Mouse (Mus musculus) layer of hippocampus, adult 9-11 months (tissue): ENCODE measurements around the gene Tbc1d2.

Experiments used
- DNase-seq: peaks from one replicate; pipeline ENCODE4 v3.0.0; 2022

Gene Tbc1d2

DNA sequence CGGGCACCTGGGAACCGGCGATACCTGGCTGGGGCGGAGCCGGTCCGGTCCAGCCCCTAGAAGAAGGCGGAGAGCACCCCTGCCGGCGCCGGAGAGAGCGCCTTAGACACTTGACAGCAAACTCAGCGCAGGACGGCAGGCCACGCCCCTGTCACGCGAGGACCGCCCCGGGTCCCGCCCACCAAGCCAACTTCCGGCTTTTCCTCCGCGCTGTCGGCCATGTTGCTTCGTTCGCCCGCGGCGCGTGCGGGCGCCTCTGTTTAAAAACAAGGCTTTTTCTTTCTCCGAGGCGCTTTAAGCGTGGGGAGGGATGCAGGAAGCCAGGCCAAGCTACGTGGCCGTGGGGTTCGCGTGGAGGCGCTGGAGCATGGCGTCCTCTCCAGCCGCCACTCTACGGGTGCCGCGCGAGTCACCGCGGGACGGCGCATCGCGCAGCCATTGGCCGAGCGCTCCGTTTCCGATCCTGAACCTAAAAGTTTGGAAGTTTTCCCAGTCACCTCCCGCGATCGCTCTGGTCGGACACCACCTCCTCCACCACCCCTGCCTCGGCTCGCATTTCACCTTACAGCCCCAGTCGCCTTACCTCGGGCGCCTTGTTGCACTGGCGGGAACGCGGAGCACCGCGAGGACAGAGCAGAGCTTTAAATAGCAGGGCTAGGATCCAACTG, at the start of gene Tbc1d2:
TSS of gene Tbc1d2 (minus strand) at position 124 of the 668 bp plus-strand sequence.
- peak; percentile 90 for DNase-seq

DNA sequence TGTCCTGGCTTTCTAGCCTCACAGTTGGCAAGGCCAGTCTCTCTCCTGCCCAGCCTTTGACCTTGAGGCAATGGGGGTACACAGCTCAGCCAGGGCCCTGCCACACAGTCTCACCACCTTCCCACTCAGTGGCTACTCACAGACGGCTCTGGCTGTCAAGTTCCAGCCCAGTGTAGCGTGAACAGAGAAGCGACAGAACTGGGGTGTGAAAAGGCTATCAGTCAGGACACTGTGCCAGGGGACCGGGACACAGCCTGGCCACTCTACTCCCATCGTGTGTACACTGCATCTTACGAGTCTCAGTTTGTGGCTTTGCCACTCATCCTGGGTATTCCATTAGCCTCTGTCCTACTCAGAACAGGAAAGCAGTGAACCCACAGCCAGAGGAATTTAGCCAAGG, 46.5 kb upstream of the Tbc1d2 start:
- no peak for DNase-seq

DNA sequence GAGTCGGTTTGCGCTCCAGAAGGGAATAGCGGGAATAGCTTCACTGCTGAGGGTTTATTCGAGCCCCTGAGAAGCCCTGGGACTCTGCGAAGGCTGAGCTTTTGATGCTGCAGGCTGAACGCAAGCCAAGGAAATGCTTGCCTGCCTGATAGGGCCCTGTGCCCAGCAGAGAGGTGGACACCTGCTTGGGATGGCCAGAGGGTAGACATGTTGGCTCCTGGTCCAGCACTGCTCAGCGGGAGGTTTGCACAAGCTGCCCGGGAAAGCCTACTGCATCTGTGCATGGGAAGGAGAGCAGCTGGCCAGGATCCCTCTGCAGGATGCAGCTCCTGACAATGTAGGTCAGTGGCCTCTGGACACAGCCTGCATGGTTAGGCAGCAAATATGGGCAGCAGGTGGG, 40.6 kb upstream of the Tbc1d2 start:
- DNase-seq, result no peak

DNA sequence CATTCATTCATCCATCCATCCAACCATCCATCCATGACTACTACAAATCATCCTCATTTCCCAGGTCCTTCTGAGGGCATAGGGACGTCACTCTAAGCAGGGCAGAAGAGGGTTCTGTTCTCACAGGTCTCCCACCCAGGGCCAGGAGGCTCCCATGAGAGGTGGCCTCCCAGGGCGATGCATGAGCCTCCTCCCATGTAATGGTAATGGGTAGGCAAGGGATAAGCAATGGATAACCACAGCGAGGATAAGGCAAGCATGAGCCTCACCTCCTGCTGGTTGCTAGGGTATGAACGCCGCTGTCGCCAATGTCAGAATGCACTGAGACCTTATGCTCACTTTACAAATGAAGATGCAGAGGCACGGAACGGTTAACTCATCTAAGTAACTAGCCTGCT, 40.0 kb upstream of the Tbc1d2 start:
- DNase-seq, result no peak

DNA sequence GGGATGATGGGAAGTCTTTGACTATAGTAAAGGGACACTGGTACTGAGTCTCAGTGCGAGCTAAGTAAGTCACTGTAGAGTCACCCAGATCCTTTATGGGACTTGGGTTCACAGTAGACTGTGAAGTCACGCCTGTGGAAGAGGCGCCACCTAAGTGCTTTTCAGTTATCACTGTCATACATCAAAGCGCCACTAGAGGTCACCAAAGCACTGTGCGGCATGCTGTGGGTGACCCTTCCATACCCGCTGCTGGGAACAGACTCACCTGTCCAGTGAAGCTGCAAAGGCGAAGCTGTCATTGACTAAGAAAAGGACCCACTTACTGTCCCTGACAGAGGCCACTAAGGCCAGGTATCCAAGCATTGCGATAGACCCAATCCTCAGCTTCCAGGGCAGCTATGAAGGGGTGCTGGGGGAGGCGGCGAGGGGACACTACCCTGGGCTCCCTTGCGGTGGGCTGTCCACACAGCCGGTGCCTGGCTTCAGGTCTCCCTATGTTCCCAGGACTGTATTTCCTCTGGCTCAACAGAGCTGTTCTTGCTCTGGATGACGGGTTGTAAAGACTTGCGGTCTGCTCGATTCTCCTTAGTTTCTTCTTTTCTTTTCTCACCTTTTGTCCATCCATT, 39.5 kb upstream of the Tbc1d2 start:
- peak; percentile 52 for DNase-seq

DNA sequence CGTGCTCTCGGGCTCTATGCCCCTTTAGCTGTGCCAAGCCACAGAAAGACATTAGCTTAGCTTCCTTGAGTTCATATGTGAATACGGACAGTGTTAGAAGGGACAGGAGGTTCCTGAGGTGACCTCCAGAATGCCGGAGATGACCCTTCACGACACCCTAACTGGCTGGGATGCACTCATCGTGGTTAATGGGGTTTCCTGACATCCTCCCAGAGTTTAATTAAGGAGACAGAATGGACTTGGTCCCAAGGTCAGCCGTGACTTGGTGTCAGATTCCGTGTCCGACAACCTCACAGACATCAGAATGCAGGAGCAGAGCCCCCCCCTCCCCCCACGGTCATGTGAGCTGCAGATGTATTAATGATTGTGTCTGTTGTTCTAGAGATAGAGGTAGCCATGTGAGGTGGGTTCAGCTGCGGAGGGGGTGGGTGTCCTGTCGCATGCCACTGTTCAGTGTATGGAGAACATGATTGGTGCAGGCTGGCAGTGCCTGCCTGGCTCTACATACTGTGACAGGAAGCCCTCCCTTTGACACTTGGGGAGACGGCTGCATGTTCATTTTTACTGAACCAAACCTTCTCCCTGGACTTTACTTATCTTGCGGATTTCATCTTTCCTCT, 38.3 kb upstream of the Tbc1d2 start:
- DNase-seq, result no peak

DNA sequence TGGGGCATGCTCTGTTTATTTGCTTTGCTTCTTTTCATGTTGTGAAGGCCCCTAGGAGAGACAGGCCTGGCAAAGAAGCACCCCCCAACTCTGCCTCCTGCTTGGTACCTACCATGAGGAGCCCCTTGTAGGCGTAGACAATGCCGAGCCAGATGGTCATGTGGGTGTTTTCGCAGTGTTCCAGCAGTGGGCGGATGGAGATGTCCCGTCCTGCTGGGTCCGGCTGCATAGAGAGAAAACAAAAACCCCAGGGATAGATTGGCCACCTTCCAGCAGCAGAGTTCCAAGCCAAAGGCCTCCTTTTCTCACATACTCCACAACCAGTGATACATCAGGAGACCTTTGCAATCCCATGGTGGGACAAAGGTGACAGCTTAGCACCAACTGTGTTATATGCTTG, 34.2 kb upstream of the Tbc1d2 start:
- DNase-seq, result peak; percentile 91

DNA sequence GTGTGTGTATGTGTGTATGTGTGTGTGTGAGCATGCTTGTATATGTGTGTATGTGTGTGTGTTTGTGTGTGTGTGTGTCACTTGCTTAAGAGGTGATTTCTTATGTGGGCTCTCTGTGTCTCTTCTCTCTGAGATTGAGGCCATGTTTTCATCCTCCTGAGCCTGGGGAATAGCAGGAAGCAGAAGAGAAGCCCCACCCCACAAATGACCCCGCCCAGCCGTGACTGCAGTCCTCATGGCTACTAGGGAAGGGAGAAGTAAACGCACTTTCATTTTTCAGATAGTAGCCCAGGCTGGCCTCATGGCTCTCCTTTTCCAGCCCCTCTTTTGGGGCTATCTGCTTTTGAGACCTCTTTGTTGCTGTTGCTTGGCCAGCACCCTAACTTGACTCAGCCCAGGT, 26.6 kb upstream of the Tbc1d2 start:
- DNase-seq, result no peak

DNA sequence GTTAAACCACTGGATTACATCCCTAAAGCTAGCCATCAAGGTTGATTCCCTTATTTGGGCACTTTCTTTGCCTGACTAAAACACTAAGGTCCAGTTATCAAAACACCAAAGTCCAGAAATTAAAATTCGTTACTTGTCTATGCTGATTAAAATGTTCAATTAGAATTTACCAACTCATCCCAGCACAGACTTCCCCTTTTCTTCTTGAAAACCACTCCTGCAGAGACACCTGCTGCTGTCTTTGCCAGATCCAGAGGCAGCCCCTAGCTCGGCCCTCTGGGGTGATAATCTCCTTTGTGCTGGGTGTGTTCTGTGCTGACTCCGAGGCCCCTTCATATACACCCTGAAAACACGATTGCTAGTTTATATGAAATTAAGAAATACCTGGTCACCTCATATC, 26.0 kb upstream of the Tbc1d2 start:
- DNase-seq, result no peak

DNA sequence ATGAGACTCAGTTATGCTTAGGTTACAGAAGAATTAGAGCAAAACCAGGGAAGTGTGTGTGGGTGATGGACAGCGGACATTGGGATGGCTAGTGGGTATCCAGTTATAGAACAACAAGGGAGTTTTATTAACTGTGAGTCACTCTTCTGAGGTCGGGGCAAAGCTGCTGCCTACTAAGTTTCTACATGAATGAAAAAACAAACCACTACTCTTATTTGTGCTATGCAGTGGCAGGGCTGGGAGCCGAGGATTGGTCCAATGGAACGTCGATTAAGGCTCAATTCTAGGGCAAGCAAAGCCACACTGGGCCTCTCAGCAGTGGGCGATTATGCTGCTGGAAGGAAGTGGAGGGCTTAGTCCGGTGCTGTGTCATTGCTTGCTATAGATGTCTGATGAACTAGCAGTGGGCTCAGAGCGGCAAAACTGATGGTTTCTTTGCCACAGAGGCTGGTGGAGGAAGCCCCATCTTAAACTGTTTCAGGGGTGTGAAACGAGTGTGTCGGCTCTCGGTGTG, 25.3 kb upstream of the Tbc1d2 start:
- DNase-seq, result no peak

DNA sequence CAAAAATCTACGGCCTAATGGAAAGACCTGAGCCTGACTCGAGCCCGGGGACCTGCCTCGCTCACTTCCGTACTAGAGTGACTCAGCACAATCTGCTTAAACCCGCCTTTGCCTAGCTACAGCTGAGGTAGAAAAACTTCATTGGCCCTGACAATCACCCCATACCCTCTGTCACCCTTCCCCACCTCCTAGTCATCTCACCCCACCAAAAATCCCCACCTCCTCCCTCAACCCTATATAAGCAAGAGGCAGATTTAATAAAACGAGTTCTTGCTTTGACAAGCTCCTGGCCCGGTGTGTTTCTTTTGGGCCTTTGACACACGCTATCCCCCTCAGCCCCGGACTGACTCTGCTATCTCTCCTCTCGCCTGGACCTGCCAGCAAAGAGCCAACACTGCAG, 18.6 kb upstream of the Tbc1d2 start:
- no peak for DNase-seq

DNA sequence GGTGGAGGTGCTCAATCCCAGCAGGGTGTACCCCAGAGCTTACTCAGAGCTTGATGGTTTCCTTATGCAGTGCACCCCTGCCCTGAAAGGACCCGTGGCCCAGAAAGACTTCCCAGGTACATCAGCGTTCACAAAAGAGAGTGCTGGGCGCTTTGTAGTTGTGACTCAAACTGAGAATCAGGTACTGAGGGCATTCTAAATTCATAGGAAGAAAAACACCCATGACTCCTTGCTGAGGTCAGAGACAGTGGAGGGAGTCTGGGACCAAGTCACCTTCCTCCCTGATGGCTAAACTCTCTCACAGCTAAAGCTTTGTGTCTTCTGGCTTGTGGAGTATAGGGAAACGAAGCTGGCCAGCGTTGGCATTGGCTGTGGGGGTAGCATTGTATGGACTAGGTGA, 16.4 kb upstream of the Tbc1d2 start:
- no peak for DNase-seq

DNA sequence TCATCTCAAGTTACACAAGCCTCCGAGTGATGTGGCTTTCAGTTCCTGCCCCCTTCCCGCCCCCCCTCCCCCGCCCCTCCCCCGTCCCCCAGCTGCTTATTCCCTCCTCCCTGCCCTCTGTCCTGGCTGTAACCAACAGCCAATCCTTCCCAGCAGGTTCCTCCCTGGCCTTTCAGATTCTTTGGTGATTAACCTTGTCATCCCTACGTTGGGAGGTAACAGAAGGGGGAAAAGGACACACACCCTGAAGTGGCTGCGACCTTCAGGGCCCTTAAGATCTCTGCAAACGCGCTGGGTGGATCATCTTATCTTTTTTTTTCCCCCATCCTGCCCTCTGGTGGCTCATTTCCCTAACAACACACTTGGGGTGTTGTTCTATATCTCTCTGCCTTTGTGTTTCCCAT, 15.4 kb upstream of the Tbc1d2 start:
- no peak for DNase-seq

DNA sequence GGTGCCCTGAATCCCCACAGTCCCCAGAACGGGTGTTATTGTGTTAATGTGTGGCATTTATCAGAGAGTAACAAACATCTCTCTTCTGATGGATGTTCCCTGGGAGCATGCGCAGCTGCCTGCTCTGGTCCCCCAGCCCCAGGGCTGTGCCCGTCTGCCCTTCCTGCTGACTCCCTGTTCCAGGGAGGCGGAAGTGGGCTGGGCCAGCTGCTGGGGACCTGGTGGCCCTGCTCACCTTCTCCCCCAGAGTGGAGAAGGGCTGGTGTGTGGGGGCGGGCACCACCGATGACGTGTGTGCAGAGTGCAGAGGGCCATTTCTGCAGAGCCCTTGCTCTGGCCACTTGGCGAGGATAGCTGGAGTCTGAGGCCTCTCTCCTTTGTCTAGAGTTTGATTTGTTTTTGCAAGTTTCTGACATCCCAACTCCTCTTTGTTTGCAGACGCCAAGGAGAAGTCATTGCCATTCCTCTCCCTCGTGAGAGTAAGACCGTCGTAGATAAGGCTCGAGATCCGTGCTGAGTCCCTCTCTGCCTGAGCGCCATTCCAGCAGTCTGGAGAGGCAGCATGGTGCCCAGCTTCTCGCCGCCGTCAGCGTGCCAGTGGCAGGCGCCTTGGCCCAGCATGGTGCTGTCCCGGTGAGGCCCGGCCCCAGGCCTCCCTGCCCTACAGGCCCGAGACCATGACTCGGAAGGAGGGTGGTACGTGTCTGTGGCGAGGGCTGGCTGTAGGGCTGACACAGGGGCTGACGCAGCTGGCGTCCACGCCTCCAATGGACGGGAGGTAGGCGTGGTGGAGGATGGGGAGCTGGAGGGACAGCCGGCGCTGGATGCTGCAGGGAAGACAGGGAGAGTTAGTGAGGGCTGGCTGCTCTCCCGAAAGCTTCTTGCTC, 14.4 kb upstream of the Tbc1d2 start:
- DNase-seq, result no peak

DNA sequence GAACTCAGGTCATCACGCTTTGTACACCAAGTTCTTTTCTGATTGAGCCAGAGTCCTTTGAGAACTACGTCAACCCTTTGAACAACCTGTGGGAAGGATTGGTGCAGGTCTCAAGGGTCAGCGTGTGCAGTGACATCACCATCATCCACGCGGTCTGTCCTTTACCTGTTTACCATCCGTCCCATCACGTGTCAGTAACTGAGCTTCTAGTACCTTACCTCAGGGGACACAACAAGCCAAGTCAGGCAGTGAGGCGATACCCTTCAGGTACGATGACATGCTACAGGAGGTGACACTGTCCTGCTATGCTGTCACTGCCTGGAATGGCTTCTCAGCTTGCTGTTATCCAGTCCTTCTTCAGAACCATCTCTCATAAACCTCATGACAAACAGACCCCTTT, 11.4 kb upstream of the Tbc1d2 start:
- DNase-seq, result no peak

DNA sequence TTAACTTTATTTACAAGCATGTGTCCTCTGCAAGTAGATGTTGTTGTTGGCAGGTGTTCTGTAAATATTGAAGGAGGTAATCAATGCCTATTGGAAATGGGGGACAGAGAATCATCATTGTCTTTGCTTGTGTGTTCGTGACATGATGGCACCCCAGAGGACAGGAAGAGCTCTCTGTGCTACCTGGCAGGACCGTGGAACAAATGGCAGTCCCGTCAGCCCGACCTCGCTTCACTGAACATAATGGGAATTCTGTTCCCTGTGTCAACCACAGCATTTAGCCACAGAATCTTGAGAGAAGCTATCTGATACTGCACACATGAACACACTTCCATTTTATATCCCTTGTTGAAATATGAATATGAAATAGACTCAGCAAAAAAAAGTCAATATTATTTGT, 8.9 kb upstream of the Tbc1d2 start:
- no peak for DNase-seq

DNA sequence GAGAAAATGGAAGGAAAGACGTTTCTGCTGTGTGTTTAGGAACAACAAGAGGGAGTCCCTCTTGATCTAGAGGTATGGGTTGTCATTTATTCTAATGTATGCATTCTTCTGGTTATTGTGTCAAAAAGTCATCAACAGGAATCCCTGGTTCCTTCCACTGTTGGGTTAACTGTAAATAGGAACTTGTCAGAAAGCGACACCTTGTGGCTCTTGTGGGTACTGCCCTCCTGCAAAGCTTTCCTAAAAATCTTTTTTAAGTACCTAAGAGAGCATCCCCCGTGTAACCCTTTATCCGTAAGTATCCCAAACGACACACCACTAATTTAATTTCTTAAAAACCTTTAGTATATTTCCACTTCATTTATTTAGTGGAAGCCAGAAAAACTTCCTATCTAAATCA, 7.1 kb upstream of the Tbc1d2 start:
- peak; percentile 39 for DNase-seq

DNA sequence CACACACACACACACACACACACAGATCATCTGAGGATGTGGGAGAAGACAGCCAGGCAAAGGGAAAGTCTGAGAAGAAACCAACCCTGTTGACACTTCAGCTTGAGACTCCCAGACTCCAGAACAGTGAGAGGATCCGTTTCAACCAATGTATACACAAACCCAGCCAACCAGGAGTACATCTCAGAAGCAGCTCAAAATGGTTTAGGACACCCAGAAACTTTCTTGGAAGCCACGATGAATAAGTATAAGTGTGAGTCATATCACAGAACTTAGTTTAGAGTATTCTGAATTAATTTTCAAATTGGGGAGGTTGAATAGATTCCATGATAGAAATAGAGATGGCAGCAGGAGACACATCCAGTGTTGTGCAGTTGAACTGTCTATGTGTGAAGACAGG, 5.9 kb upstream of the Tbc1d2 start:
- DNase-seq, result no peak

DNA sequence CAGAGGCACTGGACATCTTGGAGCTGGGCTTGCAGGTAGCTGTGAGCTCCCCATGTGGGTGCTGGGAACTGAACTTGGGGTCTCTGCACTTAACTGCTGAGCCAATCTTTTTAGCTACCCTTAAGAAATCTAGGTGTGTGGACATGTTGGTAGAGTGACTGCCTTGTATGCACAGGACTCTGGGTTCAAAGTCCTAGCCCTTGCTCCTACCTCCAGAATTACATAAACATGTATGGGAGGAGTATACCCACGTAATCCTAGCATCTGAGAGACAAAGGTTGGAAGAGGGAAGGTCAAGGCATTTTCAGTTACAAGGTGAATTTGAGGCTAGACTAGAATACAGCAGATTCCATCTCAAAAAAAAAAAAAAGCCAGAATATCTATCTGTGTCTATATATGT, 5.3 kb upstream of the Tbc1d2 start:
- no peak for DNase-seq

DNA sequence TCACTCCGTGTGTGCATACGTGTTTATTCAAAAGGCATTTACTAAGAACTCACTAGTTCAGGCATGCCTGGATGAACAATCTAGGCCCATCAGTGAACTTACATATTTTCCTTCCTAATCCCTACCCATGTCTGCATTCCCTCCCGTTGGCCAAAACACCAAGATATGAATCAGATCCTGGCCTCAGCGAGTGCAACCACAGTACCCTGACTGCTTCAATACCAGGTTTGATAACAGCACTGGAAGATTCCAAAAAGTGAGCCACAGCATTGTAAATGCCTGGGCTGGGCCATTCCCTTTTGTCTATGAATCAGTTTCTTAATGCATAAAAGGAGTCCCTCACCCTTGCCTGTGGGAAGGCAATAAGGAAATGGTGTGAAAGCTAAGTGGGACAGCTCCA, 848 bp downstream of the Tbc1d2 start:
- no peak for DNase-seq

DNA sequence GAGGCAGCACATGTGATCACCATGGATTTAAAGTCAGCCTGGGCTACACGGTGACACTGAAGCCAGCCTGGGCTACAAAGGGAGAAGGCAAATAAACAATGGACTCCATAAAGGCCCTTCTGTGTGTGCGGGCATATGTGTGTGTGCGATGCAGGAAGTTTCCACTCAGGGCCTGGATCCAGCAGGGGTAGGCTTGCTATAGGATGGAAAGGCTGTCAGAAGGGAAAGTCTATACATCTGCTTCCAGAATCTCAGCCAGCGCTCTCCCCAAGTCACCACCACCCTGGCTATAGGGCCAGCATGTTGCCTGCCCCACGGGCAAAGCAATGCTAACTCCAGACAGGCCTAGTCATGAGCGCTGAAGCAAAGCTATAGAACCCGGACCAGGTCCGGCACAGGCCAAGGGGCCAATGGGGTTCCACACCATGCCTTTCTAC, 6.3 kb downstream of the Tbc1d2 start:
- no peak for DNase-seq

DNA sequence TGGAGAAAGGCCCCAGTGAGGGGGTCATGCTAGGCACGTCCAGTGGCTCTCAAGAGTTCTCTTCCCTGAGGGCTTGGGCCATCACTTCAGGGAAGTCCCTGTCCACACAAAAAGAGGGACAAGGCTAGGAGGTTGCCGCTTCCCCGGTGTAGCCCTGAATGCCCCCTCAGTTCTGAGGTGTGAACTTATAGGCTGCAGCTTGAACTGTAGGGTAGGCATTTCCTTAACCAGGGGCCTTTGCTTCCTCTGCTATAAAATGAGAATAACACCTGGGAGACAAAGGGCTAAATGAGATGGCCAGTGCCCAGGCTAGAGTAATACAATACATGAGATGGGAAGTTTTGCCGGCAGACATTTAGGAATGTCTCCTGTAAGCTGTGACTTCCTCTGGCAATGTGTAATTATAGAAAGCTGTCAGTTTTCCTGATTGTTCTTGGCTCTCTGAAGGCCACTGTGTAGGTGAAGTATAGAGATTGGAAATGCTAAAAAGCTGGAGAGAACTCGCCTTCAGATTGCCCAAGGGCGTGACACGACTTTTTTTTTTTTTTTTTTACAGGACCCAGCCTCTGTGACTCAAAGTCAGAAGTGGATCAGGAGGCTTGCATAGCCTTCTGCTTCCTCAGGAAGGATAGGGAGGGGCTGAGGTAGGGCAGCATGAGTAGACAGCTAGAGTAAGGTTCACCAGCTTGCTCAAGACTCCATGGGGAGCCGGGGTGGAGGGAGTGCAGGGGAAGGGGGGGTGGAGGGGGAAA, 6.9 kb downstream of the Tbc1d2 start:
- no peak for DNase-seq

DNA sequence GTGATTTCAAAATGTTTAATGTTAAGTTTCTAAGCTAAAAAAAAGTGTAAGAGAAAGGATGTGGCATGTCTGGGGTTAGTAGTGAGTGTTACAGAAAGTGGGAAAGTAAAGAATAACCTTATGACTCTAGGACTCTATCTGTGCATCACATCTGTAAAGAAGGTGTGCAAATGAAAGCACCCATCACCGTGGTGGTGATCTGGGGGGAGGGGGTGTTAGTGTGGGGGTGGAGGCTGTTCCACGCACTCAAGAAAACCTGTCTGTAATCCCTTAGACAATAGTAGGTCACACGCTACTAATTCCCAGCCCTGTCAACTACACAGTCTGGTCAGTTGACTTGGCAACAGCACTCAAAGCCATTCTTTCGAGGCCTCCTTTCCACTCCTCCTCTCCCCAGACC, 8.7 kb downstream of the Tbc1d2 start:
- DNase-seq, result no peak
